Mouse (Mus musculus) heart, embryonic 11.5 days (tissue): ENCODE measurements around the gene Tbcel. TPM values are rescaled to one million over a fixed set of nuclear protein-coding genes. Genes with fewer than 3 reads are reported as not detected.

ENCODE experiments used
- ATAC-seq: fragments of 200-750 bp; cut with Nextera tagmentation; replicated peaks from 2 replicates; pipeline ENCODE4 v1.8.0; 2017; ENCODE audit warnings: moderate library complexity; ENCODE audit not compliant: insufficient number of reproducible peaks, low FRiP score, low TSS enrichment
- H3K27ac ChIP-seq: fragments of 300-500 bp; sonication (generic); 2 replicates; pipeline ENCODE4 v1.5.1; 2014; ENCODE audit warnings: mild to moderate bottlenecking, low read depth, low read length
- H3K27me3 ChIP-seq: fragments of 300-500 bp; sonication (generic); 2 replicates; pipeline ENCODE4 v1.6.1; 2014; ENCODE audit warnings: mild to moderate bottlenecking, low read length, mixed read lengths; ENCODE audit not compliant: control insufficient read depth, insufficient read depth
- H3K36me3 ChIP-seq: fragments of 300-500 bp; sonication (generic); 2 replicates; pipeline ENCODE4 v1.6.1; 2014; ENCODE audit warnings: mild to moderate bottlenecking, low read length, moderate library complexity, mixed read lengths; ENCODE audit not compliant: control insufficient read depth, insufficient read depth
- H3K4me1 ChIP-seq: fragments of 300-500 bp; sonication (generic); 2 replicates; pipeline ENCODE4 v1.6.1; 2014; ENCODE audit warnings: low read length; ENCODE audit not compliant: control insufficient read depth, insufficient read depth
- H3K4me2 ChIP-seq: fragments of 300-500 bp; sonication (generic); 2 replicates; pipeline ENCODE4 v1.6.1; 2014; ENCODE audit warnings: mild to moderate bottlenecking, moderate library complexity
- H3K4me3 ChIP-seq: fragments of 300-500 bp; sonication (generic); 2 replicates; pipeline ENCODE4 v1.5.1; 2014; ENCODE audit warnings: low read depth, low read length
- H3K9ac ChIP-seq: fragments of 300-500 bp; sonication (generic); 2 replicates; pipeline ENCODE4 v1.6.1; 2014; ENCODE audit warnings: mild to moderate bottlenecking, low read depth, low read length, moderate library complexity
- H3K9me3 ChIP-seq: fragments of 300-500 bp; sonication (generic); replicated peaks from 2 replicates; pipeline ENCODE4 v1.6.1; 2016; ENCODE audit warnings: low read length; ENCODE audit not compliant: control insufficient read depth
- WGBS: fragments of 180-500 bp; shearing (Covaris S2); extraction: QIAGEN DNeasy Blood & Tissue Kit; methylation state at CpG from one replicate; pipeline ENCODE4 v1.1.7; 2014; ENCODE audit not compliant: insufficient replicate concordance; 5-methylcytosine and 5-hydroxymethylcytosine counted together
- polyA plus RNA-seq: library from polyadenylated mRNA; unstranded; fragments of >200 nt; fragmentation: Nextera tagmentation; extraction: Ambion mirVana; gene quantifications from 2 replicates; pipeline ENCODE4 v1.2.1, GENCODE M21; 2014

The Tbcel gene
- polyA plus RNA-seq, 1 experiment from 2014 or later = 4.6 TPM

GRCm38 (mm10) chr9:42476166-42476565 is 31.4 kb downstream of the Tbcel start:
- H3K9me3 ChIP-seq = no peaks in the 10 kb centered on the region

GRCm38 (mm10) chr9:42474244-42474643 is 33.4 kb downstream of the Tbcel start:
- no peak overlapping the region for H3K4me3 ChIP-seq
- no peak overlapping the region for H3K4me2 ChIP-seq
- ATAC-seq = no peak
- H3K36me3 ChIP-seq = no peaks in the 10 kb centered on the region
- H3K9ac ChIP-seq = no peak overlapping the region
- H3K27me3 ChIP-seq = peaks cover 9% of the 10 kb centered on the region
- no peak overlapping the region for H3K27ac ChIP-seq
- 59% methylated on average over 8 of the region's 8 CpGs for WGBS
- peaks cover 7% of the 10 kb centered on the region; the same call in 1 of the 2 replicates for H3K4me1 ChIP-seq
- no peaks in the 10 kb centered on the region for H3K9me3 ChIP-seq

More at GRCm38 (mm10) chr9:42476166-42476565, 31.4 kb downstream of the Tbcel start:
- Histone ChIP-seq H3K4me3 (no peak overlapping the region), H3K9ac (no peak overlapping the region), H3K4me2 (no peak overlapping the region), H3K4me1 (peaks cover 3% of the 10 kb centered on the region; the same call in 1 of the 2 replicates), H3K27ac (no peak overlapping the region), H3K27me3 (peaks cover 7% of the 10 kb centered on the region; the same call in 1 of the 2 replicates), H3K36me3 (no peaks in the 10 kb centered on the region)
- ATAC-seq = no peak
- WGBS = 67% methylated on average over 4 of the region's 4 CpGs

- peak; percentile 88 for ATAC-seq
- WGBS = 6% methylated on average over 49 of the region's 49 CpGs
- Histone ChIP-seq H3K9ac (peak overlapping the region; percentile 76), H3K27me3 (peaks cover 20% of the 10 kb centered on the region), H3K36me3 (no peaks in the 10 kb centered on the region), H3K27ac (no peak overlapping the region), H3K9me3 (no peaks in the 10 kb centered on the region), H3K4me3 (peak overlapping the region; percentile 62), H3K4me1 (peaks cover 7% of the 10 kb centered on the region; the same call in 1 of the 2 replicates), H3K4me2 (peak overlapping the region; percentile 84)
Observed at GRCm38 (mm10) chr9:42471921-42472747, 35.5 kb downstream of the Tbcel start.

GRCm38 (mm10) chr9:42471214-42471613 is 36.4 kb downstream of the Tbcel start:
- peak overlapping the region; percentile 76; the same call in 1 of the 2 replicates for H3K9ac ChIP-seq
- no peak overlapping the region for H3K27ac ChIP-seq
- ATAC-seq = no peak
- peaks cover 7% of the 10 kb centered on the region; the same call in 1 of the 2 replicates for H3K4me1 ChIP-seq
- peak overlapping the region; percentile 62 for H3K4me3 ChIP-seq
- H3K4me2 ChIP-seq = peak overlapping the region; percentile 84
- no peaks in the 10 kb centered on the region for H3K36me3 ChIP-seq
- H3K9me3 ChIP-seq = no peaks in the 10 kb centered on the region
- 57% methylated on average over 4 of the region's 4 CpGs for WGBS
- peaks cover 24% of the 10 kb centered on the region for H3K27me3 ChIP-seq

- no peaks in the 10 kb centered on the region for H3K36me3 ChIP-seq
- 93% methylated on average over 15 of the region's 15 CpGs for WGBS
- H3K4me1 ChIP-seq = peaks cover 10% of the 10 kb centered on the region; the same call in 1 of the 2 replicates
- H3K4me3 ChIP-seq = no peak overlapping the region
- no peak overlapping the region for H3K27ac ChIP-seq
- H3K4me2 ChIP-seq = no peak overlapping the region
- H3K27me3 ChIP-seq = peaks cover 36% of the 10 kb centered on the region
- no peak for ATAC-seq
- no peak overlapping the region for H3K9ac ChIP-seq
- no peaks in the 10 kb centered on the region for H3K9me3 ChIP-seq
Observed at GRCm38 (mm10) chr9:42469323-42469722, 38.3 kb downstream of the Tbcel start.

DNA sequence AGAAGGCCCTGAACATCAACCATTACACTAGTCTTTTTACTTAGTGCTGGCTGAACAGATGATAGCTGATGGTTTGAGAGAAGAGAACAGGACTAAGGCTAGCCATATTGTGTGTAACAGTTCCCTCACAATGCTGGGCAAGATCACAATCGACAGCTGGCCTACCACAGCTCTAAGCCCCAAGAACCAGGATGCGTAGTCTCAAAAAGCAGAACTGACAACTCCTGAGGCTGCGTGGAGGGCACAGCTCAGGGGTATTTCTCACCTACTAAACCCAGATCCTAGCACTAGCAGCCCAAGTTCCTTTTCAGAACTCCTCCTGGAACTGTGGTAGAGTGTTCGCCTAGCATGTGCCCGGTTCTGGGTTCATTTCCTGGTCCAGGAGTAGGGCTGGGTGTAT is 39.2 kb downstream of the Tbcel start:
- Histone ChIP-seq H3K9ac (no peak overlapping the region), H3K27me3 (peaks cover 31% of the 10 kb centered on the region)
- WGBS = 86% methylated on average over 5 of the region's 5 CpGs

GRCm38 (mm10) chr9:42467116-42467815 is 40.3 kb downstream of the Tbcel start:
- Histone ChIP-seq H3K4me1 (peaks cover 15% of the 10 kb centered on the region), H3K4me3 (no peak overlapping the region), H3K9me3 (no peaks in the 10 kb centered on the region), H3K9ac (no peak overlapping the region), H3K4me2 (no peak overlapping the region), H3K27me3 (peaks cover 33% of the 10 kb centered on the region), H3K27ac (no peak overlapping the region), H3K36me3 (no peaks in the 10 kb centered on the region)
- 82% methylated on average over 12 of the region's 12 CpGs for whole genome bisulfite sequencing
- ATAC-seq = no peak

More for the DNA sequence above, 39.2 kb downstream of the Tbcel start:
- no peaks in the 10 kb centered on the region for H3K36me3 ChIP-seq
- peaks cover 13% of the 10 kb centered on the region for H3K4me1 ChIP-seq
- no peaks in the 10 kb centered on the region for H3K9me3 ChIP-seq
- H3K4me2 ChIP-seq = no peak overlapping the region
- no peak for ATAC-seq
- H3K4me3 ChIP-seq = no peak overlapping the region
- no peak overlapping the region for H3K27ac ChIP-seq

DNA sequence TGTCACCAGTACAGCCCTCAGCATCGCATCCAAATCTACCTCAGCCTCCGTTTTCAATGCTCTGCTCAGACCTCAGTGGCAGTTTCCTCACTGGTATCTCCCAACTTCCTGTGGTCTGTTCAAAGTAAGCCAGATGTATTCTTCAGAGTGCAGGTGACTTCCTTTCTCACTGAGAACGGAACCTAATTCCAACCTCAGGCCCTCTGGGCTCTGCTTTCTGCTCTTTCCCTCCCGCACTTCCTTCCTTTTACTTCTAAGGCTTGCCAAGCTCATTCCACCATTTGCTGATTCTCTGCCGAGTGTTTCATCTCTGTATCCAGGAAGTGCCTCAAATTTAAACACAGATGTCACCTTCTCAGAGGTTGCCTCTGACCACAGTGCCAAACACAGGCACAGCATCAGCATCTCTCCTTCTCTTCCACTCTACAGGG is 41.9 kb downstream of the Tbcel start:
- H3K4me3 ChIP-seq = no peak overlapping the region
- no peak overlapping the region for H3K27ac ChIP-seq
- peaks cover 13% of the 10 kb centered on the region for H3K4me1 ChIP-seq
- no peaks in the 10 kb centered on the region for H3K36me3 ChIP-seq
- H3K9ac ChIP-seq = no peak overlapping the region
- no peak for ATAC-seq
- peaks cover 34% of the 10 kb centered on the region for H3K27me3 ChIP-seq
- no peak overlapping the region for H3K4me2 ChIP-seq
- H3K9me3 ChIP-seq = no peaks in the 10 kb centered on the region
- 54% methylated on average over 5 of the region's 5 CpGs for WGBS
